Mouse (Mus musculus) spleen, adult 2 months (tissue): ENCODE measurements at regions not wholly inside any gene's neighbourhood (a gene's known extent, or its start where the extent isn't known, plus 50 kb on each side); places are given as distances from the start of the nearest gene placed in this dataset.
"Not testable (repeated sequence)": the region's sequence is repeated elsewhere in the genome, so short reads cannot be mapped to it uniquely, and the experiment has no call there.

Experiments used
- DNase-seq, 2 experiments: peaks; one replicate each; pipeline versions ENCODE4 v3.0.0 to v3.0.0-alpha.2; 2012 to 2021; ENCODE audit warnings: low spot score in 2 of 2, low read depth in 1 of 2
- H3K27ac ChIP-seq: fragments of 200-500 bp; 2 replicates; pipeline ENCODE4 v1.5.1; 2012; ENCODE audit warnings: low read length, inconsistent platforms; ENCODE audit not compliant: insufficient read depth
- H3K27me3 ChIP-seq: fragments of 200-500 bp; 2 replicates; pipeline ENCODE4 v1.6.1; 2012; ENCODE audit warnings: mild to moderate bottlenecking, moderate library complexity, low read length, inconsistent platforms; ENCODE audit not compliant: control insufficient read depth, insufficient read depth
- H3K36me3 ChIP-seq: fragments of 200-500 bp; 2 replicates; pipeline ENCODE4 v1.6.1; 2012; ENCODE audit warnings: mild to moderate bottlenecking, low read length, inconsistent platforms; ENCODE audit not compliant: control insufficient read depth, insufficient read depth
- H3K4me1 ChIP-seq: fragments of 200-500 bp; 2 replicates; pipeline ENCODE4 v1.6.1; 2011; ENCODE audit warnings: inconsistent platforms; ENCODE audit not compliant: control insufficient read depth, insufficient read depth, insufficient read length
- H3K4me3 ChIP-seq: fragments of 200-500 bp; 2 replicates; pipeline ENCODE4 v1.5.1; 2011; ENCODE audit warnings: mild to moderate bottlenecking, inconsistent platforms; ENCODE audit not compliant: insufficient read depth, insufficient read length; ENCODE audit errors: extremely low read depth
- CTCF ChIP-seq: fragments of 200-500 bp; IDR thresholded peaks from 2 replicates; pipeline ENCODE4 v1.5.1; 2011; ENCODE audit warnings: mild to moderate bottlenecking, inconsistent platforms; ENCODE audit not compliant: insufficient read depth, insufficient read length, insufficient replicate concordance; ENCODE audit errors: extremely low read depth
- POLR2A ChIP-seq: fragments of 200-500 bp; IDR thresholded peaks from 2 replicates; pipeline ENCODE4 v1.6.1; 2011; ENCODE audit warnings: low read depth, low read length, inconsistent platforms
- WGBS: fragments of 180-500 bp; shearing (Covaris S2); methylation state at CpG from one replicate; pipeline ENCODE4 v1.1.7; 2018; 5-methylcytosine and 5-hydroxymethylcytosine counted together

DNA sequence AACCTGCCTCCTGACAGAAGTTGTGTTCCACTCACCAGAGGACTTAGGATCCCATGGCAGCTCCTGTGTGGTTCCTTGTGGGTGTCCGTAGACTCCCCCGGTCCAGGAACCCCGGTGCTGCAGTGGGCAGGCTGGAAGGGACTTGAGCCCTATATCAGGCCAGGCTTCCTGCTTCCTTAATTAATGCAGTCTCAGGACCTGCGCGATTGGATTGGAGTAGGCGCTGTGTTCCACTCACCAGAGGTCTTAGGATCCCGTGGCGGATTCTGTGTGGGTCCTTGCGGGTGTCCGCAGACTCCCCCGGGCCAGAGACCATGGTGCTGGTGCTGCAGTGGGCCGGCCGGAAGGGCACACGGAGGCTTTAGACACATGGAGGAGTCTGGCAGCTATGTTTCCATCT, 288.7 kb downstream of the Fut8 start:
- 93% methylated on average over 14 of the region's 14 CpGs for WGBS
- not testable (repeated sequence) for H3K36me3 ChIP-seq, H3K27ac ChIP-seq, H3K4me3 ChIP-seq, DNase-seq, H3K4me1 ChIP-seq, H3K27me3 ChIP-seq

DNA sequence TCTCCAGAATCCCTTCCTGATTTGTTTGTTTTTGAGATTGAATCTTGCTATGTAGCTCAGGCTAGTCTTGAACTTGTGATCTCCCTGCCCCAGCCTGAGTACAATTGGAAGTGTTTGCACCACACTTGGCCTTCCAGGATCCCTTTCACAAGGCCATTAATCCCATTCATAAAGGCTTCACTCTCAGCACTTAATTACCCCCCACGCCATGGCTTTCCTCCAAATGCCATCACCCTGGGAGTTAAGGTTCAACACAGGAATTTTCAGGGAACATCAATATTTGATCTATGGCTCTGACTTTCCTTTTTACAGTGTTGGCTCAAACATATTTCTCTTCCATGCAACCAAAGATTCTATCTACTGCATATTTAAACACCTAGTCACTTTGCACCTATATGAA, 289.6 kb downstream of the Fut8 start:
- no peak overlapping the region for H3K4me3 ChIP-seq
- no peak overlapping the region for H3K27ac ChIP-seq
- TF ChIP-seq POLR2A, result no peak
- TF ChIP-seq CTCF, result no peak
- no peaks in the 10 kb centered on the region for H3K27me3 ChIP-seq
- peaks cover 6% of the 10 kb centered on the region; the same call in 1 of the 2 replicates for H3K4me1 ChIP-seq
- no peaks in the 10 kb centered on the region for H3K36me3 ChIP-seq
- 92% methylated on average over 1 of the region's 1 CpGs for WGBS
- no peak for DNase-seq

GRCm38 (mm10) chr12:77527953-77528865, 290.3 kb downstream of the Fut8 start:
- Histone ChIP-seq H3K27ac (no peak overlapping the region), H3K4me3 (no peak overlapping the region), H3K4me1 (peaks cover 13% of the 10 kb centered on the region; the same call in 1 of the 2 replicates), H3K36me3 (no peaks in the 10 kb centered on the region), H3K27me3 (no peaks in the 10 kb centered on the region)
- 83% methylated on average over 9 of the region's 9 CpGs for WGBS
- TF ChIP-seq POLR2A (no peak), CTCF (no peak)
- no peak for DNase-seq

- no peak overlapping the region for H3K4me3 ChIP-seq
- no peak for TF ChIP-seq CTCF
- no peak for TF ChIP-seq POLR2A
- WGBS, result 75% methylated on average over 8 of the region's 8 CpGs
Observed at GRCm38 (mm10) chr12:77528868-77529271, 290.9 kb downstream of the Fut8 start.

DNA sequence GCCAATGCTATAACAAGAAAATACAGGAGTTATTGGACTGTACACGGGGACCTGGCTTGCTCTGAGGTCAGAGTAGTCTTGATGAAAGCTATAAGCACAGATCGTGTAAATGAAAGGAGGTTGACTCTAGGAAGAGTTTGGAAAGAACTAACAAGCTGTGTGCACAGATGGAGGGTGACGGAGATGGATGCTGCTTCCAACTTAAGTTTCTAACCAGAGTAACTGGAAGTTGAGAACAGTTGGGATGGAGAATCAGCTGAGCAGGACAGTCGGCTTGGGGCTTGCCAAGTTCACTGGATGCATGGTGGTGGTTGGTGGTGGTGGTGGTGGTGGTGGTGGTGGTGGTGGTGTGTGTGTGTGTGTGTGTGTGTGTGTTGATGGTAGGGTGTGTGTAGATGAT, 291.5 kb downstream of the Fut8 start:
- Histone ChIP-seq H3K27ac (no peak overlapping the region), H3K36me3 (no peaks in the 10 kb centered on the region), H3K4me3 (no peak overlapping the region), H3K4me1 (peaks cover 25% of the 10 kb centered on the region; the same call in 1 of the 2 replicates), H3K27me3 (no peaks in the 10 kb centered on the region)
- TF ChIP-seq POLR2A (no peak), CTCF (no peak)
- 92% methylated on average over 4 of the region's 4 CpGs for WGBS
- no peak for DNase-seq

More at GRCm38 (mm10) chr12:77528868-77529271, 290.9 kb downstream of the Fut8 start:
- Histone ChIP-seq H3K36me3 (no peaks in the 10 kb centered on the region), H3K27ac (no peak overlapping the region), H3K4me1 (peaks cover 19% of the 10 kb centered on the region; the same call in 1 of the 2 replicates), H3K27me3 (no peaks in the 10 kb centered on the region)
- DNase-seq, result no peak

GRCm38 (mm10) chr12:77529955-77530354, 292.0 kb downstream of the Fut8 start:
- peaks cover 29% of the 10 kb centered on the region; the same call in 1 of the 2 replicates for H3K4me1 ChIP-seq
- TF ChIP-seq POLR2A (no peak), CTCF (no peak)
- H3K4me3 ChIP-seq, result no peak overlapping the region
- WGBS, result 30% methylated on average over 3 of the region's 3 CpGs
- H3K36me3 ChIP-seq, result no peaks in the 10 kb centered on the region
- no peak for DNase-seq
- H3K27me3 ChIP-seq, result no peaks in the 10 kb centered on the region
- no peak overlapping the region for H3K27ac ChIP-seq

GRCm38 (mm10) chr12:77531294-77531693, 293.4 kb downstream of the Fut8 start:
- TF ChIP-seq CTCF (peak; percentile 55; the same call in 1 of the 2 replicates), POLR2A (no peak)
- Histone ChIP-seq H3K4me1 (peaks cover 40% of the 10 kb centered on the region; the same call in 1 of the 2 replicates), H3K36me3 (no peaks in the 10 kb centered on the region), H3K27ac (no peak overlapping the region), H3K27me3 (no peaks in the 10 kb centered on the region), H3K4me3 (no peak overlapping the region)
- 83% methylated on average over 5 of the region's 5 CpGs for WGBS
- DNase-seq, result peak in 1 of 2 experiments; percentile 75
